Mouse (Mus musculus): ENCODE results near the gene Inpp1. TPM values are rescaled to one million over a fixed set of nuclear protein-coding genes. Genes with fewer than 3 reads are reported as not detected.

Gene Inpp1
- polyA plus RNA-seq, 1 experiment from 2014 or later, result 7.0 TPM

DNA sequence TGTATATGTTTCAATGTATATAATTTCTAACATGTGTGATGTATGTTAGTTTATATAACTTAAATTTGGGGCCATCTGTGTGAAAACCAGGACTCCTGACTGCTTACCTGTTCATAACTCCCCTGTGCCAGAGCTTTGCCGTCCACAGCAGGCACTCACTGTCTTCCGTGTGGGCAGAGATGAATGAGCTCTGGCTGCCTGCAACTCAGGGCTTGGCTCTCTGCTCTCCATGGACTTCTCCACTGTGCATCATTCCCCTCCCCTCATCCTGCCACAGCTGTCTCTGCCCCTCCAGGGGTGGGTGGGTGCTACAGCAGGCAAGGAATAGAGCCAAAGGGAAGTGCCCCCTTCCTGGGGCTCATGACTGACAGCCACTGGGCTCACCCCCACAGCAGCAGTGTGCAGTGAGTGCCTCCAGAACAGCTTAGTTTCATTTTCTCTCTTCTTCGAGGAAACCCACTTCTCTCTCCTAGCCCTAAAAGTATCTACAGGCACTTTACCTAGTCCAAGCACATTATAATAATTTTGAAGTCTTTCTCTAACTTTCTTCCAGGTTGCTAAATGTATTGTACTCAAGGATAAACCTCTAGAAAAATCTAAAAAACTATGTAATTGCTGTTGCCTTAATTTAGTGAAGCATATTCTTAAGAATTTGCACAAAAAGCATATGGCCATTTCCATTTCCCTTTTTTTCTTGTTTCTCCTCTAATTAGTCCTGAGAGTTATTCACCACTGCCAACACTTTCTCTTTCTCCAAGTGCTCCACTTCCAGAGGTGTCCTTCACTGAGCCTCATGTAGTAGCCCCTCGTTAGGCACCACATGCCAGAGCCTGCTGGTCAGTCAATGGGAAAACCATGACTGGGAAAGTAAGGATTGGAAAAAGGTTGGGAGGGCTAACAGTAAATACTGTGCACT, 53.3 kb downstream of the Inpp1 start:
- no peaks in the 10 kb centered on the region for H3K36me3 ChIP-seq (ENCODE audit: control insufficient read depth, insufficient read depth, low read length)
- DNase-seq (ENCODE audit: low spot score) (no peak), ATAC-seq (replicated peaks; ENCODE audit: low FRiP score) (no peak)
- H3K27ac ChIP-seq (ENCODE audit: low read depth, low read length), result no peak overlapping the region
- no peak overlapping the region for H3K9ac ChIP-seq (ENCODE audit: low read depth, low read length)
- no peaks in the 10 kb centered on the region for H3K9me3 ChIP-seq (ENCODE audit: control insufficient read depth, low read length)
- H3K4me2 ChIP-seq, result peak overlapping the region; percentile 33; the same call in 1 of the 2 replicates
- WGBS, result 53% methylated on average over 4 of the region's 4 CpGs
- no peaks in the 10 kb centered on the region for H3K4me1 ChIP-seq (replicated peaks; ENCODE audit: control insufficient read depth, insufficient read depth, low read length)
- H3K27me3 ChIP-seq (replicated peaks; ENCODE audit: control insufficient read depth, insufficient read depth, low read length), result no peaks in the 10 kb centered on the region
- no peak overlapping the region for H3K4me3 ChIP-seq (ENCODE audit: low read depth, low read length)

GRCm38 (mm10) chr1:52758174-52758573, 59.3 kb downstream of the Inpp1 start:
- no peak overlapping the region for H3K27ac ChIP-seq (ENCODE audit: low read depth, low read length)
- H3K36me3 ChIP-seq (ENCODE audit: control insufficient read depth, insufficient read depth, low read length), result no peaks in the 10 kb centered on the region
- no peak overlapping the region for H3K4me3 ChIP-seq (ENCODE audit: low read depth, low read length)
- no peak overlapping the region for H3K9ac ChIP-seq (ENCODE audit: low read depth, low read length)
- no peak overlapping the region for H3K4me2 ChIP-seq
- 88% methylated on average over 1 of the region's 1 CpGs for WGBS
- no peaks in the 10 kb centered on the region for H3K4me1 ChIP-seq (replicated peaks; ENCODE audit: control insufficient read depth, insufficient read depth, low read length)
- no peak for ATAC-seq (replicated peaks; ENCODE audit: low FRiP score)
- DNase-seq (ENCODE audit: low spot score), result no peak
- no peaks in the 10 kb centered on the region for H3K9me3 ChIP-seq (ENCODE audit: control insufficient read depth, low read length)
- H3K27me3 ChIP-seq (replicated peaks; ENCODE audit: control insufficient read depth, insufficient read depth, low read length), result no peaks in the 10 kb centered on the region

DNA sequence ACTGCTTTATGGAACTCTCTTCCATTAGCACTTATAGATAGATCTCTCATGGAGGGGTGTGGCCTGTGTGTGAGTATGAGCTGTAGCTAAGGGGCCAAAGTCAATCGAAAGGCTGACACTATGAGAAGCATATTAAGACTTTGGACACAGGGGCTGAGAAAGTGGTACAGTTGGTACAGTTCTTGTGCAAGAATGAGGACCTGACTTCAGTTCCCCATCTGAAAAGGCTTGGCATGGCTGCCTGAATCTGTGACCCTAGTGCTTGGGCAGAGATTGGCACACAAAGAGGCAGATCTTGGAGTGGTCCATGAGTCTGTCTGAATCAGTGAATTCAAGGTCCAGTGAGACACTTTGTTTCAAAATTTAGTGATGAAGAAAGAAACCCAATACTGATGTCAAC, 63.2 kb downstream of the Inpp1 start:
- DNase-seq (ENCODE audit: low spot score), result no peak
- Histone ChIP-seq H3K4me1 (replicated peaks; ENCODE audit: control insufficient read depth, insufficient read depth, low read length) (no peaks in the 10 kb centered on the region), H3K36me3 (ENCODE audit: control insufficient read depth, insufficient read depth, low read length) (no peaks in the 10 kb centered on the region), H3K27ac (ENCODE audit: low read depth, low read length) (no peak overlapping the region), H3K4me2 (no peak overlapping the region), H3K4me3 (ENCODE audit: low read depth, low read length) (no peak overlapping the region), H3K9me3 (ENCODE audit: control insufficient read depth, low read length) (no peaks in the 10 kb centered on the region), H3K9ac (ENCODE audit: low read depth, low read length) (no peak overlapping the region), H3K27me3 (replicated peaks; ENCODE audit: control insufficient read depth, insufficient read depth, low read length) (no peaks in the 10 kb centered on the region)
- no peak for ATAC-seq (replicated peaks; ENCODE audit: low FRiP score)
- WGBS, result 82% methylated on average over 1 of the region's 1 CpGs

- WGBS, result 59% methylated on average over 2 of the region's 2 CpGs
- no peak for DNase-seq (ENCODE audit: low spot score)
- Histone ChIP-seq H3K9me3 (ENCODE audit: control insufficient read depth, low read length) (no peaks in the 10 kb centered on the region), H3K4me3 (ENCODE audit: low read depth, low read length) (no peak overlapping the region), H3K36me3 (ENCODE audit: control insufficient read depth, insufficient read depth, low read length) (no peaks in the 10 kb centered on the region), H3K9ac (ENCODE audit: low read depth, low read length) (no peak overlapping the region), H3K27me3 (replicated peaks; ENCODE audit: control insufficient read depth, insufficient read depth, low read length) (no peaks in the 10 kb centered on the region), H3K4me2 (no peak overlapping the region), H3K4me1 (replicated peaks; ENCODE audit: control insufficient read depth, insufficient read depth, low read length) (no peaks in the 10 kb centered on the region), H3K27ac (ENCODE audit: low read depth, low read length) (no peak overlapping the region)
- ATAC-seq (replicated peaks; ENCODE audit: low FRiP score), result no peak
Observed at GRCm38 (mm10) chr1:52753828-52754227, 63.7 kb downstream of the Inpp1 start.

- no peak overlapping the region for H3K27ac ChIP-seq (ENCODE audit: low read depth, low read length)
- H3K4me1 ChIP-seq (replicated peaks; ENCODE audit: control insufficient read depth, insufficient read depth, low read length), result no peaks in the 10 kb centered on the region
- H3K27me3 ChIP-seq (replicated peaks; ENCODE audit: control insufficient read depth, insufficient read depth, low read length), result no peaks in the 10 kb centered on the region
- H3K36me3 ChIP-seq (ENCODE audit: control insufficient read depth, insufficient read depth, low read length), result no peaks in the 10 kb centered on the region
- no peak overlapping the region for H3K4me2 ChIP-seq
- no peaks in the 10 kb centered on the region for H3K9me3 ChIP-seq (ENCODE audit: control insufficient read depth, low read length)
- H3K9ac ChIP-seq (ENCODE audit: low read depth, low read length), result no peak overlapping the region
- no peak overlapping the region for H3K4me3 ChIP-seq (ENCODE audit: low read depth, low read length)
- no peak for DNase-seq (ENCODE audit: low spot score)
- ATAC-seq (replicated peaks; ENCODE audit: low FRiP score), result 0 out of 2 replicates have a peak, but pooled peaks have one; percentile 36
- WGBS, result 40% methylated on average over 3 of the region's 3 CpGs
Observed at GRCm38 (mm10) chr1:52752706-52753105, 64.8 kb downstream of the Inpp1 start.

DNA sequence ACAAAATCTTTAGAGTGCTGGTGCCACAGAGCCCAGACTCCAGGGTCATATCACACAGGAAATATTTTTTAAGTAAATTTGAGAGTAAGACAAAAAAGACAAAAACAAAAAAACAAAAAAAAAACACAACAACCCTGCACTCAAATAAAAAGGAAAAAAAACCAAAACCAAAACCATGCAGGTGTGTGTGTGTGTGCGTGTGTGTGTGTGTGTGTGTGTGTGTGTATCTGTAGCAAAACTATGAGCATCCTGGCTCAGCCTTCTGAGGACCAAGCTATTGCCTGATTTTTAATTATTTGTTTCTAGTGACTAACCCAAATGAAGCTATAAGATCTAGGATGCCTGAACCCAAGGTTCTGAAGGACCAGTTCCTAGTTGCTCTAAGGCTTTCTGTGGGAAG, 65.9 kb downstream of the Inpp1 start:
- ATAC-seq (replicated peaks; ENCODE audit: low FRiP score), result no peak
- WGBS, result 79% methylated on average over 1 of the region's 1 CpGs

GRCm38 (mm10) chr1:52749978-52750377, 67.5 kb downstream of the Inpp1 start:
- 79% methylated on average over 1 of the region's 1 CpGs for WGBS
- no peak overlapping the region for H3K9ac ChIP-seq (ENCODE audit: low read depth, low read length)
- DNase-seq (ENCODE audit: low spot score) (no peak), ATAC-seq (replicated peaks; ENCODE audit: low FRiP score) (peak; percentile 65; the same call in 1 of the 2 replicates)
- no peak overlapping the region for H3K27ac ChIP-seq (ENCODE audit: low read depth, low read length)
- H3K4me1 ChIP-seq (replicated peaks; ENCODE audit: control insufficient read depth, insufficient read depth, low read length), result no peaks in the 10 kb centered on the region
- H3K4me3 ChIP-seq (ENCODE audit: low read depth, low read length), result no peak overlapping the region
- H3K36me3 ChIP-seq (ENCODE audit: control insufficient read depth, insufficient read depth, low read length), result no peaks in the 10 kb centered on the region
- H3K4me2 ChIP-seq, result no peak overlapping the region
- H3K27me3 ChIP-seq (replicated peaks; ENCODE audit: control insufficient read depth, insufficient read depth, low read length), result no peaks in the 10 kb centered on the region
- no peaks in the 10 kb centered on the region for H3K9me3 ChIP-seq (ENCODE audit: control insufficient read depth, low read length)

More for the DNA sequence above, 65.9 kb downstream of the Inpp1 start:
- H3K4me2 ChIP-seq, result no peak overlapping the region
- H3K9ac ChIP-seq (ENCODE audit: low read depth, low read length), result no peak overlapping the region
- no peaks in the 10 kb centered on the region for H3K36me3 ChIP-seq (ENCODE audit: control insufficient read depth, insufficient read depth, low read length)
- DNase-seq (ENCODE audit: low spot score), result no peak
- H3K27ac ChIP-seq (ENCODE audit: low read depth, low read length), result no peak overlapping the region
- H3K9me3 ChIP-seq (ENCODE audit: control insufficient read depth, low read length), result no peaks in the 10 kb centered on the region
- H3K27me3 ChIP-seq (replicated peaks; ENCODE audit: control insufficient read depth, insufficient read depth, low read length), result no peaks in the 10 kb centered on the region
- no peaks in the 10 kb centered on the region for H3K4me1 ChIP-seq (replicated peaks; ENCODE audit: control insufficient read depth, insufficient read depth, low read length)
- H3K4me3 ChIP-seq (ENCODE audit: low read depth, low read length), result no peak overlapping the region

- WGBS, result 16% methylated on average over 3 of the region's 3 CpGs
Observed at GRCm38 (mm10) chr1:52748260-52748659, 69.2 kb downstream of the Inpp1 start.

DNA sequence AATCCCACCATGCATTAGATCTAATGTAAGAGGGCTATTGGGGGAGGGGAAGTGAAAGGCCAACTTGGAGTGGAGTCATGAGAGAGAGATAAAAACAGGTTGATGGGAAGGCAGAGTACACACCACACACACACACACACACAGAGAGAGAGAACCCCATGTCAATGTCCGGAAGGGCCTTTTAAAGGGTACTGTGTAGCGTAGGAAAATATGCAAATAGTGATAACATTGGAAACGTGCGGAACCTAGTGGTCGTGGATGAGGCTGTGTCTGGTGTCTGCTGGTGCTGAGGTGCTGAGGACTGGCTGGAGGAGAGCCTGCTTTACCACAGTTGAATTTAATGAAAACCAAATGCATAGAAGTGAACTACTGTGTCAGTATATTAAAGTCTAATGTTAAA, 74.9 kb downstream of the Inpp1 start:
- no peaks in the 10 kb centered on the region for H3K4me1 ChIP-seq (replicated peaks; ENCODE audit: control insufficient read depth, insufficient read depth, low read length)
- no peak for ATAC-seq (replicated peaks; ENCODE audit: low FRiP score)
- 79% methylated on average over 5 of the region's 5 CpGs for WGBS

More at GRCm38 (mm10) chr1:52748260-52748659, 69.2 kb downstream of the Inpp1 start:
- Histone ChIP-seq H3K9ac (ENCODE audit: low read depth, low read length) (no peak overlapping the region), H3K9me3 (ENCODE audit: control insufficient read depth, low read length) (no peaks in the 10 kb centered on the region), H3K4me2 (no peak overlapping the region), H3K27ac (ENCODE audit: low read depth, low read length) (no peak overlapping the region), H3K36me3 (ENCODE audit: control insufficient read depth, insufficient read depth, low read length) (no peaks in the 10 kb centered on the region), H3K27me3 (replicated peaks; ENCODE audit: control insufficient read depth, insufficient read depth, low read length) (no peaks in the 10 kb centered on the region), H3K4me3 (ENCODE audit: low read depth, low read length) (no peak overlapping the region), H3K4me1 (replicated peaks; ENCODE audit: control insufficient read depth, insufficient read depth, low read length) (no peaks in the 10 kb centered on the region)
- DNase-seq (ENCODE audit: low spot score) (no peak), ATAC-seq (replicated peaks; ENCODE audit: low FRiP score) (no peak)

More for the DNA sequence above, 74.9 kb downstream of the Inpp1 start:
- Histone ChIP-seq H3K27ac (ENCODE audit: low read depth, low read length) (no peak overlapping the region), H3K27me3 (replicated peaks; ENCODE audit: control insufficient read depth, insufficient read depth, low read length) (no peaks in the 10 kb centered on the region), H3K4me2 (no peak overlapping the region), H3K9ac (ENCODE audit: low read depth, low read length) (no peak overlapping the region), H3K36me3 (ENCODE audit: control insufficient read depth, insufficient read depth, low read length) (no peaks in the 10 kb centered on the region), H3K9me3 (ENCODE audit: control insufficient read depth, low read length) (no peaks in the 10 kb centered on the region), H3K4me3 (ENCODE audit: low read depth, low read length) (no peak overlapping the region)
- no peak for DNase-seq (ENCODE audit: low spot score)
